Mouse (Mus musculus): ENCODE results near the gene Gpkow.
"Not testable (repeated sequence)": the region's sequence is repeated elsewhere in the genome, so short reads cannot be mapped to it uniquely, and the experiment has no call there.

The Gpkow gene

GRCm38 (mm10) chrX:7680864-7681263 is 16.1 kb upstream of the Gpkow start, which contains the start of gene Magix:
TSS of gene Magix (minus strand) at chrX:7681251.
- DNase-seq (ENCODE audit: extremely low spot score, low read depth, low spot score) = no peak

DNA sequence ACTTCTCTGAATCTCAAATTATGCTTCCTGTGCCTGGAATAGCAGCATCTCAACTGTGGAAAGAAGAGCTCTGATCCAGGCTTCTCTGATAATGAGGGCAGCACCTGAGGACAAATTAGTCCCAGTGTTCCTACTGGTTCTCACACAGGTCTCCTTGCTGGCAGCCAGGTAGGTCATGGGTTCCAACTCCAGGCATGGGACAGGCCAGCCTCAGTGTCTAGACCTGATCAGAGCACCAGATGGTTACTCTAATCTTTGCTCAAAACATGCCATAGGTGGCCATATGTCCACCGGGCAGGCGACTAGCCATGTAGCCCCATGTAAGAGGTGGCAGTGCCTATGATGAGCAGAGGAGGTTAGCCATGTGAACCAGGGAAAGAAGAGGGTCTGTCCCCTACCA is 8.6 kb upstream of the Gpkow start:
- no peak for DNase-seq (ENCODE audit: extremely low spot score, low read depth, low spot score)

- DNase-seq (ENCODE audit: extremely low spot score, low read depth, low spot score) = no peak
Observed at GRCm38 (mm10) chrX:7690486-7690885, 6.4 kb upstream of the Gpkow start.

DNA sequence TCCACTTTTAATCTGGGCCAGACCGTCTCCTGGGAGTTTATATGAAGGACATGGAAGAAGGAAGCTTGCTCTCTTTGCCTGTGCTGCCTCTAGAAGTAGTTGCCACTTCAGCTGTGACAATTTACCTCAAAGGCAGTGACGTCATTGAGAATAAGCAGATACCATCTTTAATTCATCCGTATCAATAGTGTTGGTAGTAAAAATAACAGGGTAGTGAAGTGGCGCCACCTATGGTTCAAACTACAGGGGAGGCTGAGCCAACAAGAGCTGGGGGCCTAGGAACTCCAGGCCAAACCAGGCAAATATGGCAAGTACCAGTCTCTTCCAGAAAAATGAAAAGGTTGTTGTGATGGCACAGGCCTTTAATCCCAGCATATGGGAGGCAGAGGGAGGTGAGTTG is 4.1 kb upstream of the Gpkow start:
- DNase-seq (ENCODE audit: extremely low spot score, low read depth, low spot score) = no peak

- DNase-seq (ENCODE audit: extremely low spot score, low read depth, low spot score) = no peak
Observed at GRCm38 (mm10) chrX:7696520-7696919, 411 bp upstream of the Gpkow start.

DNA sequence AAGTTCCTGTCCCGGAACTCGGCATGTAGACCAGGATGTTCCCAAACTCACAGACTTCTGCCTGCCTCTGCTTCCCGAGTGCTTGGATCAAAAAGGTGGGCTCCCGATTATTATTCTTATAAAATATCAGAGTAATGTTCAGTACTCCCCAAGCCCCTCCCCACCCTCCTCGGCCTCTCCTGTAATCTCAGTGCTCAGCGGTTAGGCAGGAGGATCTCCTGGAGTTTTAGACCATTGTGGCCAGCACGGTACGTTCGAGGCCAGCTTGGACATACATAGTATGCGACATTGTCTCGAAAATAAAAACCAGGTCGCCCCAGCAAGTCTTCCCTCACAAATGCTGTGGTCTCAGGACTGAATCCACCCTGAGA is 16.8 kb downstream of the Gpkow start:
- DNase-seq (ENCODE audit: extremely low spot score, low read depth, low spot score) = not testable (repeated sequence)

DNA sequence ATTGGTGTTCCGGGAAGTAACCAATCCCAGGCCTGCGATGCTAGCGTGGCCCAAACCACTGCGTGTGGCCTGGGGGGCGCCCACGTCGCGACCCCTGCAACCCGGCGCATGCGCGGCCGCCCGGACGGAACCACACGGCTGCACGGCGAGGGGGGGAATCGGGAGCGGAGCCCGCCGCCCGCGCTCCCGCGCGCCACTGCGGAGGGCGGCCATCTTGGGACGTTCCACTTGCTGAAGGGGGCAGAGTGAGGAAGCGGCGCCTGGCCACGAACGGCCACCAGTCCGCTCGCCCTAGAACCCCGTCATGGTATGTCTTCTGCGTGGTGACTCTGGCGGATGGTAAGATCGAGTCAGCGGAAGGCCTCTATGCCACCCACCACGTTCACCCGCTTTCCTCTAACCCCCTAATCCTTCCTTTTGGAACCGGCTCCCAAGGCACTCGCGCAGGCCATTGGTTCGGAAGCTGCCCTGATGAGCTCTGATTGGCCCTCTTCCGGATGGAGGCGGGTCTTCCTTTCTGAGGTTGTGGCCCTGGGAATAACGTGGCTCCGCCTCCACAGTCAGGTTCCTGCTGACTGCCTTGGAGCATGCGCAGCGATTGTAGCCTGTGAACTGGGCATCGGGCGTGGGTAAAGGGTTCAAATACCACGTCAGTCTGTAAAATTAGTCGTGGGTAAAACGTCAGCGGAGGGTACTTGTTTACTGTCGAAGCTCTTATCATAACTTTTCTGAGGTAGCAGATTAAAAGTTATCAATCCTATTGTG is 17.4 kb downstream of the Gpkow start, which contains the start of gene Wdr45:
TSS of gene Wdr45 (plus strand) at position 199 of the 765 bp plus-strand sequence.
- DNase-seq (ENCODE audit: extremely low spot score, low read depth, low spot score) = peak; percentile 76

DNA sequence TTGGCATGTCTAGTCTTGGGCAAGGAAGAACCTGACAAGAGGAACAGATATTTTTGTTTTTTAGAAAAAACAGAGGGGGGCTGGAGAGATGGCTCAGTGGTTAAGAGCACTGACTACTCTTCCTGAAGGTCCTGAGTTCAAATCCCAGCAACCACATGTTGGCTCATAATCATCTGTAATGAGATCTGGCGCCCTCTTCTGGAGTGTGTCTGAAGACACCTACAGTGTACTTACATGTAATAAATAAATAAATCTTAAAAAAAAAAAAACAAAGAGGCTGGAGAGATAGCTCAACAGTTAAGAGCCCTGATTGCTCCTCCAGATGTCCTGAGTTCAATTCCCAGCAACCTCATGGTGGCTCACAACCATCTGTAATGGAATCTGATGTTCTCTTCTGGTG is 19.1 kb downstream of the Gpkow start:
- not testable (repeated sequence) for DNase-seq (ENCODE audit: extremely low spot score, low read depth, low spot score)

GRCm38 (mm10) chrX:7721514-7722281 is 24.8 kb downstream of the Gpkow start, which contains the start of gene Gm45208:
TSS of gene Gm45208 (plus strand) at chrX:7722245.
- no peak for DNase-seq (ENCODE audit: extremely low spot score, low read depth, low spot score)

GRCm38 (mm10) chrX:7722282-7722611 is 25.3 kb downstream of the Gpkow start:
- DNase-seq (ENCODE audit: extremely low spot score, low read depth, low spot score) = no peak

- no peak for DNase-seq (ENCODE audit: extremely low spot score, low read depth, low spot score)
Observed at GRCm38 (mm10) chrX:7722691-7723090, 25.8 kb downstream of the Gpkow start.

GRCm38 (mm10) chrX:7724135-7724534 is 27.2 kb downstream of the Gpkow start:
- DNase-seq (ENCODE audit: extremely low spot score, low read depth, low spot score) = no peak

DNA sequence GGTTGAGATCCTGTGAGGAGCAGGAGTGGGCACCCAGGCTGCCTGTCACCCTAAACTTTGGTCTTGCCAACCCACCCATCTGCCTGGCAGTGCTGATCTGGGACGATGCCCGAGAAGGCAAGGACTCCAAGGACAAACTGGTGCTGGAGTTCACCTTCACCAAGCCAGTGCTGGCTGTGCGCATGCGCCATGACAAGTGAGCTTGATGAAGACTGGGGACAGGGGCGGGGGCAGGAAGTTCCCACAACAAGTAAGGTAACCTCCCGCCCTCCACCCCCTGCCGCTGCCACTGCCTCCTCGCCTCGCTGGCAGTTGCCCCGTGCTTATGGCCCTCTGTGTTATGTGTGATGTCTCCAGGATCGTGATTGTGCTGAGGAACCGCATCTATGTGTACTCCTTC is 28.9 kb downstream of the Gpkow start:
- no peak for DNase-seq (ENCODE audit: extremely low spot score, low read depth, low spot score)

DNA sequence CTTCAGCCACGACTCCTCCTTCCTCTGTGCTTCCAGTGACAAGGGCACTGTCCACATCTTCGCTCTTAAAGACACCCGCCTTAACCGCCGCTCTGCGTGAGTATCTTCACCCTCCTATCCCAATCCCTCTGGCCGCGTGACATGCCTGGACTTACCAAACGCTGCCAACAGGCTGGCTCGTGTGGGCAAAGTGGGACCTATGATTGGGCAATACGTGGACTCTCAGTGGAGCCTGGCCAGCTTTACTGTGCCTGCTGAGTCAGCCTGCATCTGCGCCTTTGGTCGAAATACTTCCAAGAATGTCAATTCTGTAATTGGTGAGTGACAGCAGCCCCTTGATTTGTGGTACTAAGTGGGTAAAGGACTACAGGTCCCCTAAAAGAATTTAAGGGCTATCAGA is 30.2 kb downstream of the Gpkow start:
- DNase-seq (ENCODE audit: extremely low spot score, low read depth, low spot score) = no peak

GRCm38 (mm10) chrX:7728215-7728921 is 31.4 kb downstream of the Gpkow start, which contains the start of gene Praf2:
TSS of gene Praf2 (plus strand) at chrX:7728439.
- no peak for DNase-seq (ENCODE audit: extremely low spot score, low read depth, low spot score)

DNA sequence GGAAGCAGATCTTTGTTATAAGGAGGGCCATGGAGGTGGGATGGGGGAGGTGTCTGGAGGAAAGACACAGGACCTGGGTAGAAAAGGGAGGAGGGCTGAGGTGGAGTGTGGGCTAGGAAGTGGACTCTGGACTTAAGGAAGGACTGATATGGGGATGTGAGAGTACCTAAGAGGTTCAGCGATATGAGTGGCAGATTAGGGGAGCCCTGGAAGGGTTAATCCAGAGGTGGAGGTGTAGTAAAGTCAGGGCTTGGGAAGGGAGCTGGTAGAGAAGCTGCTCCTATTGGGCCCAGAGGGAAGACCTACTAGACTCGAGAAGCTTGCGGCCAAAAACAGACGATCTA is 32.0 kb downstream of the Gpkow start:
- DNase-seq (ENCODE audit: extremely low spot score, low read depth, low spot score) = no peak

GRCm38 (mm10) chrX:7733571-7734156 is 36.7 kb downstream of the Gpkow start:
- DNase-seq (ENCODE audit: extremely low spot score, low read depth, low spot score) = no peak

DNA sequence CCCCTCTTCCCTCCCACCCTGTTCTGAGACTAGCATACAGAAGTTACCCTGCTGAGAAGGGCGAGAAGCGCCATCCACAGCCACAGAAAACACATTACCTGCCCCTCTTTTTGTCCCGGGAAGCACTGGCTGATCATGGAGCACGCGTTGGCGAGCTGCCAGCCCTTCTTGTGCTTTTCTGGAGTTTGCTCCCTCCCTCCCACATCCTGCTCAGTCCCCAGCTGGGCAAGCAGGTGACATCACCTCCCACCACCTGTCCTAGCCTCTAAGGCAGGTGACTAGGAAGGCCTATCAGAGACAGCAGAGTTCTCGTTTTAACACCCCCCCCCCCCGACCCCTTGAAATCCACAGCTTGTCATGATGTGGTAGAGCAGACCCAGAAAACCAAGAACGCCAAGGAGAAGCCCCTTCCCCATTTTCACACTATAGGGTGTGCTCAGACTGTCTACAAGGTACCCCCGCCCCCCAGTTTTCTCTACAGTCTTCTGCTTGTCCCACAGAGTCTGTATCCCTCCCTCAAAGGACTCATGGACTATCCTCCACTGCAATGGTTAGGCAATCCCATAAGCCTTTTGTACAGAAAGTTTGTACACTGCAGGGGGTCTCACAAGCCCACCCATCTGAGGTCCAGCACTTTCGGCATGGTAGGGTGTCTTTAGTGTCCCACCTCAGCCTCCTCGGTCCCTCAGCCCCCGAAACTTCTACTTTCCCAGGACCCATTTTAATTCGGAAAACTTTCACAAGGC is 42.6 kb downstream of the Gpkow start:
- no peak for DNase-seq (ENCODE audit: extremely low spot score, low read depth, low spot score)

DNA sequence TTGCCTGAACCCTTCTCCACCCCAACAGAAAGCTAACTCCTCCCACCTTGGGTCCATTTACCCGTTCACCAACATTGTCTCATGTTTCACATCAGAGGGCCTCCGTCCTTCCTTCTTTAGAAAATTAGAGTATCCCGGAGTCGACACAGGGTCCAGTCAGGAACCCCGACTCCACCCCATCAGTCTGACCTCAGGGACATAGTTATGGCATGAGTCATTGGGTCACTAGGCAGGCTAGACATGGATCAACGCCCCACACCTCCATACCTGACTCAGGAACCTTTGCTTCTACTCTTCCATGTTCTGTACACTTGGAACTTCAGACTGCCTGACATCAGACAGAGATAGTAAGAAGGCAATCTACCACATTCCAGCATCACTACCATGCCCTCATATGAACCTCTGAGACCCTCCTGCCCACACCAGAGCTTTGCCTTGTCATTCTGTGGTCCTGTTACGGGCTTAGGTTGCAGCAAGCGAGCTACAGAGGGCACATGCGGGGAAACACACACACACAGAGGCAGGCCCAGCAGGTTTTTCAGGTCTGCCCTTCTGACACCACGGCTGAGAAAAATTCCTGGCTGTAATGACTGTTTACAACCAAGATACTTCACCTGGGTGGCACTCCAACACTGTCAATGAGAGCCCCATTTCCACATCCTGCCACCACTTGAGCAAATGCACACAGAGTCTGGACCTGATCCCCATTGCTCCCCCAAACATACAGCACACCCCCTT is 43.3 kb downstream of the Gpkow start:
- no peak for DNase-seq (ENCODE audit: extremely low spot score, low read depth, low spot score)

DNA sequence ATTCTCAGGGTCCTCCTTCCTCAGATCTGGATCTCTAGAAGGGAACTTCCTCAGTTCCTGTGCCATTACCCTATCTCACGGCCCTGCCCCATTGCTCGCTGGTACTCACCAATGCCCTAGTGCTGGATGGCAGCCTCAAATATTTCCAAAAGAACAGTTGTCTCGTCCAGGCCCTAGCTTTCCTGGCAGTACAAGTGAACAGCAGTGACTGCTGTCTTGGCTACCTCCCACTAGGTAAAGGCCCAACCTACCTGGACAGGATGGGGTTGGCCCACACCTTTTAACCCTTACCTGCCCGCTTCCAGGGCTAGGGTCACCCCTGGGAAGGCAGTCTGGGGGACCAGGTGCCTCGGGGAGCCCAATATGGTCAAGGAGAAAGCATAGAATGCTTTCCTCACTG is 44.2 kb downstream of the Gpkow start:
- DNase-seq (ENCODE audit: extremely low spot score, low read depth, low spot score) = no peak

All from hindlimb bud, embryonic 11.5 days (tissue).